In the genomic region with DNA sequence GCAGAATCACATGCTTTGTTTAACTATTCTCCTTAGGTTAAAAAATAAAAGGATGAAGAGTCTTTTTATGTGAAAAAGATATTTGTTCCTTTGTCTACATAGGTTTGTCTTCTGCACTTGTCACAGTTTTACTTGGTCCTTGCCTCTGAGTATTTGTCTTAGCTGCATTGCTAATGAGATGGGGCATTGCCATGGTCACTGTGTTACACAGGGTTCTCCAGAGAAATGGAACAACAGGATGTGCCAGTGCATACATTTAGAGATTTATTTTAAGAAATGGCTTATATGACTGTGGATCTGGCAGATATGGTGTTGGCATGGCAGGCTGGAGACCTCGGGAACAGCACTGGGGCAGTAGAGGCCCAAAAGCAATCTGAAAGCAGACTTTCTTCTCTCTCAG, we compare ENCODE assay signal across 27 mouse cellular contexts.
DNase-seq lines count a peak whose midpoint lies in the region; ATAC-seq and TF ChIP-seq lines count a peak whose summit lies in the region.
"Had no signal": no experiment of that assay in that cellular context is flagged by ENCODE, and none has a peak within 500 bp of the region (broad histone marks: within the 10 kb centered on the region; RNA-seq: fewer than 3 reads in every experiment).

No protein-coding gene starts in this region.

- no peak overlapping the region for H3K4me2 ChIP-seq in forebrain, embryonic 12.5 days
- H3K4me2 ChIP-seq in forebrain, embryonic 11.5 days (ENCODE audit: low read depth, low read length, severe bottlenecking), result no peak overlapping the region
- no peak overlapping the region for H3K4me2 ChIP-seq in midbrain, embryonic 11.5 days
- H3K4me2 ChIP-seq in midbrain, embryonic 15.5 days, result no peak overlapping the region
- no peak overlapping the region for H3K4me2 ChIP-seq in midbrain, postnatal 0 days (ENCODE audit: low read depth, low read length, poor library complexity, severe bottlenecking)
- H3K4me2 ChIP-seq in forebrain, postnatal 0 days (ENCODE audit: low read depth), result no peak overlapping the region
- H3K4me2 ChIP-seq: embryonic facial prominence, embryonic 12.5 days; embryonic facial prominence, embryonic 15.5 days; heart, embryonic 12.5 days; heart, embryonic 15.5 days; hindbrain, embryonic 13.5 days; intestine, embryonic 15.5 days had no signal

- no peaks in the 10 kb centered on the region for H3K9me3 ChIP-seq in forebrain, embryonic 12.5 days
- no peaks in the 10 kb centered on the region for H3K9me3 ChIP-seq in forebrain, embryonic 11.5 days (ENCODE audit: control insufficient read depth, low read length)
- H3K9me3 ChIP-seq in midbrain, embryonic 11.5 days (ENCODE audit: control insufficient read depth, low read length), result no peaks in the 10 kb centered on the region
- H3K9me3 ChIP-seq in midbrain, embryonic 10.5 days (replicated peaks), result no peaks in the 10 kb centered on the region
- H3K9me3 ChIP-seq in midbrain, embryonic 15.5 days, result no peaks in the 10 kb centered on the region
- no peaks in the 10 kb centered on the region for H3K9me3 ChIP-seq in midbrain, postnatal 0 days (ENCODE audit: low read length)
- no peaks in the 10 kb centered on the region for H3K9me3 ChIP-seq in forebrain, postnatal 0 days (ENCODE audit: low read length)
- H3K9me3 ChIP-seq: embryonic facial prominence, embryonic 12.5 days; embryonic facial prominence, embryonic 15.5 days; heart, embryonic 12.5 days; heart, embryonic 15.5 days; hindbrain, embryonic 10.5 days; hindbrain, embryonic 13.5 days; intestine, embryonic 15.5 days had no signal

- H3K4me1 ChIP-seq in forebrain, embryonic 12.5 days, result no peaks in the 10 kb centered on the region
- no peaks in the 10 kb centered on the region for H3K4me1 ChIP-seq in forebrain, embryonic 11.5 days (replicated peaks; ENCODE audit: control insufficient read depth, insufficient read depth, low read length)
- no peaks in the 10 kb centered on the region for H3K4me1 ChIP-seq in midbrain, embryonic 11.5 days (ENCODE audit: control insufficient read depth, insufficient read depth, low read length)
- H3K4me1 ChIP-seq in midbrain, embryonic 10.5 days, result no peaks in the 10 kb centered on the region
- H3K4me1 ChIP-seq in midbrain, embryonic 15.5 days, result peaks cover 2% of the 10 kb centered on the region; the same call in 1 of the 2 replicates
- no peaks in the 10 kb centered on the region for H3K4me1 ChIP-seq in midbrain, postnatal 0 days (ENCODE audit: insufficient read depth, low read length)
- no peaks in the 10 kb centered on the region for H3K4me1 ChIP-seq in forebrain, postnatal 0 days (ENCODE audit: insufficient read depth)
- H3K4me1 ChIP-seq: embryonic facial prominence, embryonic 12.5 days; embryonic facial prominence, embryonic 15.5 days; heart, embryonic 12.5 days; heart, embryonic 15.5 days; hindbrain, embryonic 10.5 days; hindbrain, embryonic 13.5 days; intestine, embryonic 15.5 days had no signal

- peak; percentile 64; the same call in 1 of the 2 replicates for ATAC-seq in forebrain, embryonic 12.5 days (ENCODE audit: low FRiP score)
- ATAC-seq in forebrain, embryonic 11.5 days (replicated peaks; ENCODE audit: low FRiP score), result no peak
- ATAC-seq in midbrain, embryonic 11.5 days (ENCODE audit: low FRiP score), result peak; percentile 83
- 0 out of 2 replicates have a peak, but pooled peaks have one; percentile 39 for ATAC-seq in midbrain, embryonic 15.5 days (replicated peaks)
- ATAC-seq in midbrain, postnatal 0 days (ENCODE audit: low FRiP score), result no peak
- peak; percentile 36; the same call in 1 of the 2 replicates for ATAC-seq in forebrain, postnatal 0 days
- ATAC-seq: activated CD4-positive, CD25-positive, alpha-beta regulatory T cell, adult 4 months; hindbrain, embryonic 16.5 days; intestine, embryonic 15.5 days had no signal

- WGBS in forebrain, embryonic 12.5 days, result 69% methylated on average over 1 of the region's 1 CpGs
- WGBS in forebrain, embryonic 11.5 days, result 74% methylated on average over 1 of the region's 1 CpGs
- WGBS in midbrain, embryonic 11.5 days, result 82% methylated on average over 1 of the region's 1 CpGs
- 81% methylated on average over 1 of the region's 1 CpGs for WGBS in midbrain, embryonic 10.5 days
- WGBS in midbrain, embryonic 15.5 days, result 62% methylated on average over 1 of the region's 1 CpGs
- 70% methylated on average over 1 of the region's 1 CpGs for WGBS in midbrain, postnatal 0 days
- 48% methylated on average over 1 of the region's 1 CpGs for WGBS in forebrain, postnatal 0 days

- TF ChIP-seq CTCF in midbrain, postnatal 0 days (IDR thresholded peaks at IDR 0.05), result no peak
- no peak for TF ChIP-seq CTCF in forebrain, postnatal 0 days (IDR thresholded peaks at IDR 0.05; ENCODE audit: low read depth)

- H3K36me3 ChIP-seq in forebrain, embryonic 12.5 days (replicated peaks), result no peaks in the 10 kb centered on the region
- H3K36me3 ChIP-seq in forebrain, embryonic 11.5 days (ENCODE audit: control insufficient read depth, insufficient read depth, low read length), result no peaks in the 10 kb centered on the region
- H3K36me3 ChIP-seq in midbrain, embryonic 11.5 days (ENCODE audit: control insufficient read depth, insufficient read depth, low read length), result no peaks in the 10 kb centered on the region
- H3K36me3 ChIP-seq in midbrain, embryonic 10.5 days, result no peaks in the 10 kb centered on the region
- H3K36me3 ChIP-seq in midbrain, embryonic 15.5 days (replicated peaks), result no peaks in the 10 kb centered on the region
- no peaks in the 10 kb centered on the region for H3K36me3 ChIP-seq in midbrain, postnatal 0 days (ENCODE audit: insufficient read depth, low read length)
- no peaks in the 10 kb centered on the region for H3K36me3 ChIP-seq in forebrain, postnatal 0 days (ENCODE audit: insufficient read depth)
- H3K36me3 ChIP-seq: embryonic facial prominence, embryonic 12.5 days; embryonic facial prominence, embryonic 15.5 days; heart, embryonic 12.5 days; heart, embryonic 15.5 days; hindbrain, embryonic 10.5 days; hindbrain, embryonic 13.5 days; intestine, embryonic 15.5 days had no signal

- no peak overlapping the region for H3K4me3 ChIP-seq in forebrain, embryonic 12.5 days (replicated peaks)
- no peak overlapping the region for H3K4me3 ChIP-seq in forebrain, embryonic 11.5 days (ENCODE audit: low read depth, low read length)
- H3K4me3 ChIP-seq in midbrain, embryonic 11.5 days (ENCODE audit: low read depth, low read length), result no peak overlapping the region
- H3K4me3 ChIP-seq in midbrain, embryonic 10.5 days, result no peak overlapping the region
- no peak overlapping the region for H3K4me3 ChIP-seq in midbrain, embryonic 15.5 days
- no peak overlapping the region for H3K4me3 ChIP-seq in midbrain, postnatal 0 days (ENCODE audit: low read depth, low read length)
- no peak overlapping the region for H3K4me3 ChIP-seq in forebrain, postnatal 0 days (ENCODE audit: low read depth, low read length)
- H3K4me3 ChIP-seq: embryonic facial prominence, embryonic 12.5 days; embryonic facial prominence, embryonic 15.5 days; heart, embryonic 12.5 days; heart, embryonic 15.5 days; hindbrain, embryonic 10.5 days; hindbrain, embryonic 13.5 days; intestine, embryonic 15.5 days had no signal

- H3K27me3 ChIP-seq in forebrain, embryonic 12.5 days, result no peaks in the 10 kb centered on the region
- H3K27me3 ChIP-seq in forebrain, embryonic 11.5 days (ENCODE audit: control insufficient read depth, insufficient read depth, low read length), result no peaks in the 10 kb centered on the region
- H3K27me3 ChIP-seq in midbrain, embryonic 11.5 days (ENCODE audit: control insufficient read depth, insufficient read depth, low read length), result no peaks in the 10 kb centered on the region
- H3K27me3 ChIP-seq in midbrain, embryonic 10.5 days (ENCODE audit: low read depth, poor library complexity, severe bottlenecking), result no peaks in the 10 kb centered on the region
- no peaks in the 10 kb centered on the region for H3K27me3 ChIP-seq in midbrain, embryonic 15.5 days (replicated peaks)
- no peaks in the 10 kb centered on the region for H3K27me3 ChIP-seq in midbrain, postnatal 0 days (ENCODE audit: insufficient read depth, low read length)
- H3K27me3 ChIP-seq in forebrain, postnatal 0 days (ENCODE audit: insufficient read depth, low read length), result no peaks in the 10 kb centered on the region
- H3K27me3 ChIP-seq: embryonic facial prominence, embryonic 12.5 days; embryonic facial prominence, embryonic 15.5 days; heart, embryonic 12.5 days; heart, embryonic 15.5 days; hindbrain, embryonic 13.5 days; intestine, embryonic 15.5 days had no signal

- no peak overlapping the region for H3K27ac ChIP-seq in forebrain, embryonic 12.5 days
- H3K27ac ChIP-seq in forebrain, embryonic 11.5 days (ENCODE audit: low read depth, low read length), result no peak overlapping the region
- no peak overlapping the region for H3K27ac ChIP-seq in midbrain, embryonic 11.5 days (ENCODE audit: low read depth, low read length)
- H3K27ac ChIP-seq in midbrain, embryonic 10.5 days (replicated peaks), result no peak overlapping the region
- no peak overlapping the region for H3K27ac ChIP-seq in midbrain, embryonic 15.5 days
- H3K27ac ChIP-seq in midbrain, postnatal 0 days (ENCODE audit: low read depth, low read length), result no peak overlapping the region
- H3K27ac ChIP-seq in forebrain, postnatal 0 days (ENCODE audit: low read depth, low read length), result no peak overlapping the region
- H3K27ac ChIP-seq: embryonic facial prominence, embryonic 12.5 days; embryonic facial prominence, embryonic 15.5 days; heart, embryonic 15.5 days; hindbrain, embryonic 10.5 days; hindbrain, embryonic 13.5 days; intestine, embryonic 15.5 days had no signal

- DNase-seq in forebrain, embryonic 11.5 days (ENCODE audit: low spot score), result no peak
- DNase-seq in midbrain, embryonic 11.5 days (ENCODE audit: low spot score, missing footprints), result no peak
- no peak for DNase-seq in midbrain, embryonic 10.5 days (ENCODE audit: low spot score)
- DNase-seq in midbrain, postnatal 0 days (ENCODE audit: low spot score), result no peak
- DNase-seq in forebrain, postnatal 0 days, result no peak
- no peak for DNase-seq in adrenal gland, adult 8-10 months
- DNase-seq: adrenal gland, postnatal 10 days; adrenal gland, postnatal 36 days; cerebellum, adult 11 months; cerebellum, adult 2 months; cerebellum, adult 9-11 months; cerebellum, postnatal 25 days; gastrocnemius, postnatal 10 days; gastrocnemius, postnatal 36 days; heart, postnatal 10 days; heart, postnatal 36 days had no signal

- no peak overlapping the region for H3K9ac ChIP-seq in forebrain, embryonic 12.5 days
- no peak overlapping the region for H3K9ac ChIP-seq in forebrain, embryonic 11.5 days (ENCODE audit: low read length)
- no peak overlapping the region for H3K9ac ChIP-seq in midbrain, embryonic 11.5 days (ENCODE audit: low read length)
- H3K9ac ChIP-seq in midbrain, embryonic 15.5 days, result no peak overlapping the region
- H3K9ac ChIP-seq in midbrain, postnatal 0 days (replicated peaks; ENCODE audit: low read length, poor library complexity, severe bottlenecking), result no peak overlapping the region
- no peak overlapping the region for H3K9ac ChIP-seq in forebrain, postnatal 0 days
- H3K9ac ChIP-seq: embryonic facial prominence, embryonic 12.5 days; embryonic facial prominence, embryonic 15.5 days; heart, embryonic 12.5 days; heart, embryonic 15.5 days; hindbrain, embryonic 13.5 days; intestine, embryonic 15.5 days had no signal

Comparison
In these comparisons a context has a peak if more than half of its experiments do, and no peak if none do; other contexts are left out.
1. ATAC-seq: peak in forebrain, embryonic 12.5 days (single experiment), midbrain, embryonic 11.5 days (single experiment), midbrain, embryonic 15.5 days (single experiment) and forebrain, postnatal 0 days (single experiment); none in forebrain, embryonic 11.5 days (single experiment) and midbrain, postnatal 0 days (single experiment).